Mouse (Mus musculus) E14TG2a.4 (cell line): ENCODE results near the gene Depdc5.
"Not testable (repeated sequence)": the region's sequence is repeated elsewhere in the genome, so short reads cannot be mapped to it uniquely, and the experiment has no call there.

Source experiments
- H3K27me3 ChIP-seq: 2 replicates; pipeline ENCODE4 v1.6.1; 2014; ENCODE audit warnings: low read length, control low read depth; ENCODE audit not compliant: insufficient read depth
- H3K36me3 ChIP-seq: 2 replicates; pipeline ENCODE4 v1.6.1; 2014; ENCODE audit warnings: low read length, control low read depth; ENCODE audit not compliant: insufficient read depth
- H3K4me1 ChIP-seq: replicated peaks from 2 replicates; pipeline ENCODE4 v1.6.1; 2014; ENCODE audit warnings: low read depth, low read length, control low read depth
- H3K4me3 ChIP-seq: replicated peaks from 2 replicates; pipeline ENCODE4 v1.5.1; 2014; ENCODE audit warnings: mild to moderate bottlenecking, low read length
- H3K9me3 ChIP-seq: 2 replicates; pipeline ENCODE4 v1.6.1; 2014; ENCODE audit warnings: low read length, control low read depth
- CTCF ChIP-seq: conservative IDR thresholded peaks from 2 replicates; pipeline ENCODE4 v1.5.1; 2014; ENCODE audit warnings: low read length
- NANOG ChIP-seq: IDR thresholded peaks from 2 replicates; pipeline ENCODE4 v1.6.1; 2014; ENCODE audit warnings: borderline replicate concordance, low read length, mixed read lengths
- POU5F1 ChIP-seq: IDR thresholded peaks from 2 replicates; pipeline ENCODE4 v1.6.1; 2014; ENCODE audit warnings: low read length, borderline replicate concordance

The Depdc5 gene

DNA sequence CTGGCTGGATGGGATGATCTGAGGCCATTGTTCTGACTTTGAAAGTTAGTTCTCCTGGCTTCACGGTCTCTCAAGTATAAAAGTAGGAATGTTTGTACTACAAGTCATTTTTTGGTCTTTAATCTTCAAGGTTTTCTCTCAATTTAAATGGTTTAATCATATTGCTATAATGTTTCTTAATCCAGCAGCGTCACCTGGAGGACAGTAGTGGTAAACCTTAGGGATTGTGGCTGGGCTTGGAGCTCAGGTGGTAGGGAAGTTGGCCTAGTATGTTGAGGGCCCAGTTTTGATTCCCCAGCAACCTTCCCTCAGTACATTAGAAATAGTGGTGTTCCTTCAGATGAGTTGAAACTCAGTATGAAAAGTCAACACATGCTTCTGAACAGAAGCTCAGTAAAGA lies 158.1 kb downstream of the Depdc5 start:
- peak overlapping the region; percentile 95; the same call in 1 of the 2 replicates for H3K4me3 ChIP-seq
- H3K36me3 ChIP-seq, result peaks cover 64% of the 10 kb centered on the region
- H3K9me3 ChIP-seq, result no peaks in the 10 kb centered on the region
- no peaks in the 10 kb centered on the region for H3K27me3 ChIP-seq
- peak; percentile 55 for TF ChIP-seq CTCF
- no peak for TF ChIP-seq POU5F1
- peaks cover 76% of the 10 kb centered on the region for H3K4me1 ChIP-seq

DNA sequence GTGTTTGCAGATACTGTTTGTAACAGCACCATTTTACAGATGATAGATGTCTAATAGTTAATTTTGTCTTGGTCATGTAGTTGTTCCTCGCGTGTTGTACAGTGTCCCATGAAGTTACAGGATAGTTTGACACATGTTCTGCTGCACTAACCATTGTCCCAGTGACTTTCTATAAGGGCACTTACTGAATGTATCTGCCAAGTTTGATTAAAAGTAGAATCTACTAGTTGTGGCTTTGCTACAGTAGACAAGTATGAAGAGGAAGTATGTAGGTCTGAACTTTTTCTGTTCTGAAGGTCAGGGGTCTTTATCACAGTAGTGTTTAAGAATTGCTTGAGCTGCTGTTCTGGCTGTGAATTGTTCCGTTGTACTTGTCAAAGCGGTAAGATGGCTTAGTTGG lies 159.8 kb downstream of the Depdc5 start:
- peaks cover 66% of the 10 kb centered on the region for H3K4me1 ChIP-seq
- no peaks in the 10 kb centered on the region for H3K9me3 ChIP-seq
- no peak overlapping the region for H3K4me3 ChIP-seq
- H3K36me3 ChIP-seq, result peaks cover 77% of the 10 kb centered on the region
- no peaks in the 10 kb centered on the region for H3K27me3 ChIP-seq
- TF ChIP-seq NANOG, result no peak
- no peak for TF ChIP-seq POU5F1
- TF ChIP-seq CTCF, result no peak

DNA sequence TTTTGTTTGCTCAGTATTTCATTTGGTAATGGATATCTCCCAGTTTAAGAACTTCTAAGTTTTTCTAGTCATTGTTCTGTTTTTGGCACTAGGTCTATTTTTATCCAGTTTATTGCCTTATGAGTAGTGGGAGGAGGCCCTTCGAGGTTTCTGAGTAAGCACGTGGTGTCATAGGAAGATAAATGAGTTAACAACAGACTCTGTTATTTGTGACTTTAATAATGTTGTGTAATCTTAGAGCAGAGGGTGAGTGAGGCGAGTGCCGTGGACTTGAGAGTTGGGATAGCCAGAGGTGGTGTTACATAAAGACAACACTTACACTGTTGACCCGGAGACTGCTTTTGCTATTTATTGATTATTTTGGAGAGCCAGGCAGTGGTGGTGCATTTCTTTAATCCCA lies 161.0 kb downstream of the Depdc5 start:
- H3K4me3 ChIP-seq, result no peak overlapping the region
- H3K9me3 ChIP-seq, result no peaks in the 10 kb centered on the region
- TF ChIP-seq CTCF (no peak), NANOG (no peak), POU5F1 (no peak)
- H3K4me1 ChIP-seq, result peaks cover 70% of the 10 kb centered on the region
- H3K36me3 ChIP-seq, result peaks cover 88% of the 10 kb centered on the region
- no peaks in the 10 kb centered on the region for H3K27me3 ChIP-seq

DNA sequence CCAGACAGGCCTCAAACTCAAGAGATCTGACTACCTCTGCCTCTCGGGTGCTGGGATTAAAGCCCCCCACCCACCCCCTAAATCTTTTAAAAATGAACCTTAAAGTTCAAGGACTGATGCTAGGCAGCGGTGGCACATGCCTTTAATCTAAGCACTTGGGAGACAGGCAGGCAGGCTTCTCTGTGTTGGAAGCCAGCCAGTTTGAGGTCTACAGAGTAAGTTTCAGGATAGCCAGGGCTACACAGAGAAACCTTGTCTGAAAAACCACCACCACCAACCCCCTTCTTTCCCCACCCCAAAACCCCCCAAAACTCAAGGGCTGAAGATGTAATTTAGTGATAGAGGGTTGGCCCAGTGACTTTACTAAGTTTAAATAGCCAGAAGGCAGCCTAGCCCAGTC lies 165.2 kb downstream of the Depdc5 start:
- peaks cover 59% of the 10 kb centered on the region for H3K4me1 ChIP-seq
- H3K9me3 ChIP-seq, result no peaks in the 10 kb centered on the region

DNA sequence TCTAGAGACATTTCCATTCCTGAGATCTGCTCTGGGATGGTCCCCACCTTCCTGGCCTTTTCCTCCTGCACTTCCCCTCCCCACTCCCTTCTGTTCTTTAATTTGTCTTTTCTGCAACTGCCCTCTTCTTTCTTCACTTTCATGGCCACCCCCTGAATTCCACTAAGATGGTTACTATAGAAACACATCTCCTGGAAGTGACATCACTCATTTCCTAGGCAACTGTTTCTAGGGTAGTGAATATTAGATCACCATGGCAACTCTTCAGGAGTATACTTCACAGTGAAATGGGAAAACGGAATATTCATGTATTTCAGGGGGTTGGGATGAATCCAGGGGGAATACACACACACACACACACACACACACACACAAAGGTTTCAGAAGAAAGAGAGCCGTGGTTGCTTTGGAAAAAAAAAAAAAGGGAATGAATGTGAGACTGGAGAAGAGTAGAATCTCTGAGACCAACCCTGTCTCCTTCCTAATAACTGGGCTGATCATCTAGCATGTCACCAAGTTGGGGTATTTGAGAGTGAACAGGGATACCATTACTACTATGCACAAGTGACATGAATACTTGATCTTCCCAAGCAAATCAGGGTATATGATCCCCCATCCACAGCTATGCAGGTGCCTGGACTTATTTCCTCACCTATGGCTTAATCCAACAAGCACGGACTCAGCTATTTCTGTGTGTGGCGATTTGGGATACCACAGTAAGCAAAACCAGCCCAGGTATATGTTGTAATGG lies 167.1 kb downstream of the Depdc5 start:
- Histone ChIP-seq H3K36me3 (peaks cover 35% of the 10 kb centered on the region), H3K27me3 (no peaks in the 10 kb centered on the region), H3K4me1 (peaks cover 63% of the 10 kb centered on the region), H3K4me3 (no peak overlapping the region), H3K9me3 (no peaks in the 10 kb centered on the region)
- TF ChIP-seq CTCF, result no peak

More for the DNA sequence above, 165.2 kb downstream of the Depdc5 start:
- Histone ChIP-seq H3K36me3 (peaks cover 54% of the 10 kb centered on the region), H3K27me3 (no peaks in the 10 kb centered on the region), H3K4me3 (no peak overlapping the region)
- TF ChIP-seq CTCF (no peak), POU5F1 (no peak), NANOG (no peak)

DNA sequence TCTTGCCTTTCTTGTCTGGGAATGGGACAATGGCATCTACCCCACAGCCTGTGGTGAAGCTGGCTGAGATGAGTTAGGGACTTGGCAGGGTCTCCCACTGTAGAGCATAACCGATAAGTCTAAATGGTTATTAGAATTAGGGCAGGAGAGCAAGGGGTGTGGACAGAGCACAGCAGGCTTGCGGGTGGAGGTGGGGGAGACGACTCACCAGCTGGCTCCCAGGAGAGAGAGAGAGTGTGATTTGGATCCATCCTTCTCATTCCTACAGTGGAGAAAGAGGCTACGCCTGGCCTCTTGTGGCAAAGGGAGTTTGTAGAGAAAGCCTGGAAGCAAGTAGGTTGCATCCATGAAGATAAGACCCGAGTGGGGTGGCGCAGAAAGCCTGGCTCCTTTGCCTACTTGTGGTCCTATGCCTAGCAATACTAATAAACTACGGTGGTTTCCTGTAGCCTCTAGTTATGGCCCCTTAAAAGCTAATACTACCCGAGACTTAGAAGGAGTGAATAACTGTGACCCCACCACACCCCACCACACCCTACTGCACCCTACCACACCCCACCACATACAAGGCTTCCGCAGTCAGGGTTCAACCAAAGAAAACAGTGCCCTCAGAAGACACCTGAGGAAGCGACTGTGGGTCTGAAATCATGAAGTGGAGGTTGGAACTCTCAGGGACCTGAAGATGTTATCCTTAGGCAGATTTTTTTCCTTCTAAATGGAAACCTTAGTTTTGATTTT lies 168.7 kb downstream of the Depdc5 start:
- H3K27me3 ChIP-seq, result no peaks in the 10 kb centered on the region
- H3K9me3 ChIP-seq, result peaks cover 3% of the 10 kb centered on the region
- no peak overlapping the region for H3K4me3 ChIP-seq
- peaks cover 20% of the 10 kb centered on the region for H3K36me3 ChIP-seq
- H3K4me1 ChIP-seq, result peaks cover 55% of the 10 kb centered on the region
- TF ChIP-seq POU5F1 (no peak), CTCF (no peak), NANOG (no peak)

DNA sequence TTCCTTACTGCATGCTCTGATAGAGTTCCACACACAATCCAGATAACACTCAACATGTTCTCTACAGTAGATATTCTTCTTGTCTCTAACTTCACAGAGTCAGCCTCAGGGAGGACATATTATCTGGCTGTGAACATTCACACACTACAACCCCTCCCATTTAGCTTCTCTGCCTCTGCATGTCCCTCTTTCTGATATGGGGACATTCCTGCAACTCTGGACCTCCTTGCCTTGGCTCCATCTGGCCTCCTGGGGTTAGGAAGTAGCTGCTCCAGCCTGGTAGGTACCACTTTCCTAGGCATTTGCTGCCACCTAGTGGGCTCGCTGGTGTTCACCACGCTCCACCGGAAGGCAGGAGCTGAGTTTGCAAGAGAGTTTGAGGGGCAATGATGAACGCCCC lies 169.6 kb downstream of the Depdc5 start:
- Histone ChIP-seq H3K27me3 (no peaks in the 10 kb centered on the region), H3K4me1 (peaks cover 53% of the 10 kb centered on the region), H3K4me3 (no peak overlapping the region), H3K36me3 (peaks cover 13% of the 10 kb centered on the region), H3K9me3 (peaks cover 9% of the 10 kb centered on the region)
- TF ChIP-seq CTCF (peak; percentile 67), POU5F1 (no peak), NANOG (no peak)

DNA sequence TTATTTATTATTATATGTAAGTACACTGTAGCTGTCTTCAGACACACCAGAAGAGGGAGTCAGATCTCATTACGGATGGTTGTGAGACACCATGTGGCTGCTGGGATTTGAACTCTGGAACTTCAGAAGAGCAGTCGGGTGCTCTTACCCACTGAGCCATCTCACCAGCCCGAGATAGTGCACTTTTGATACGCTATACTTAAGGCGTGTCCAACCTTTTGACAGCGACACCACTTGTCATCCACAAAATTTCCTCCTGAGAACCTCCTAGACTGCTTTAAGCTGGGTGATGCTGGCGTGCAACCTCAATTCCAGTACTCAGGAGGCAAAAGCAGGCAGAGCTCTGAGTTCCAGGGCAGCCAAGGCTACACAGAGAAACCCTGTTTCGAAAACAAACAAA lies 170.1 kb downstream of the Depdc5 start:
- not testable (repeated sequence) for H3K36me3 ChIP-seq, H3K9me3 ChIP-seq, H3K27me3 ChIP-seq
- Histone ChIP-seq H3K4me1 (peaks cover 56% of the 10 kb centered on the region), H3K4me3 (peak overlapping the region; percentile 14)

DNA sequence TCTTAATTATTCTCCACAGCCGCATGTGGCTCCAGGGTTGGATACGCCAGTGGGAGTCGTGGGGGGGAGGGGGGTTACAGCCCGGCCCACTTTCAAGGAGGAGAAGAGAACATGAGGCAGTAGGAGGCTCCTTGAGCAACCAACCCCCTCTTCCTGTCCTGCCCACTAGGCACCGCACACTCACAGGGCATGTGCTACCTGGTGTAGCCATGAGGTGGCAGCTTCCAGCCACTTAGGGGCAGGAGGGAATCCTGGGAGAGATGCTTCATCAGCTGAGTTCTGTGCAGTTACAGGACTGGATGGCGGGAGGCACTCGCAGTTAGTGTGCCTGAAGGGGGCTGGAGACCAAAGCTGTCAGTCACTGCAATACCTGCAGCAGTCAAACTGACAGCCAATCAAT lies 170.6 kb downstream of the Depdc5 start:
- H3K27me3 ChIP-seq, result no peaks in the 10 kb centered on the region
- peaks cover 9% of the 10 kb centered on the region for H3K9me3 ChIP-seq
- H3K4me3 ChIP-seq, result peak overlapping the region; percentile 14
- peaks cover 3% of the 10 kb centered on the region; the same call in 1 of the 2 replicates for H3K36me3 ChIP-seq
- peaks cover 58% of the 10 kb centered on the region for H3K4me1 ChIP-seq
- TF ChIP-seq POU5F1 (no peak), CTCF (peak; percentile 61), NANOG (no peak)
